Mouse (Mus musculus): Measurements from ENCODE around the gene Dydc2. TPM values are rescaled to one million over a fixed set of nuclear protein-coding genes. Genes with fewer than 3 reads are reported as not detected.

Dydc2 gene
- polyA plus RNA-seq (2015; fragmentation: Nextera tagmentation; extraction: Ambion mirVana), result 0.71 and 1.5 TPM in 2 replicates

- Histone ChIP-seq H3K36me3 (no peaks in the 10 kb centered on the region), H3K9me3 (replicated peaks) (no peaks in the 10 kb centered on the region), H3K4me2 (replicated peaks) (no peak within 1 kb of the TSS), H3K4me1 (peaks cover 10% of the 10 kb centered on the region; the same call in 1 of the 2 replicates), H3K4me3 (replicated peaks) (no peak within 1 kb of the TSS), H3K27ac (replicated peaks) (no peak within 1 kb of the TSS), H3K9ac (no peak within 1 kb of the TSS), H3K27me3 (no peaks in the 10 kb centered on the region)
- no peak for ATAC-seq (ENCODE audit: insufficient number of reproducible peaks, low FRiP score, low TSS enrichment, low read depth)
These were observed at the start of gene Dydc2 for GRCm38 (mm10) chr14:41069108-41069507. Dydc2 (minus strand) TSS chr14:41069208.

- Histone ChIP-seq H3K27ac (replicated peaks) (no peak overlapping the region), H3K36me3 (no peaks in the 10 kb centered on the region), H3K4me3 (replicated peaks) (no peak overlapping the region), H3K9me3 (replicated peaks) (no peaks in the 10 kb centered on the region), H3K4me2 (replicated peaks) (no peak overlapping the region), H3K9ac (no peak overlapping the region), H3K27me3 (no peaks in the 10 kb centered on the region), H3K4me1 (no peaks in the 10 kb centered on the region)
- ATAC-seq (ENCODE audit: insufficient number of reproducible peaks, low FRiP score, low TSS enrichment, low read depth), result no peak
- WGBS, result 85% methylated on average over 3 of the region's 3 CpGs
These were observed 47.3 kb upstream of the Dydc2 start for GRCm38 (mm10) chr14:41116271-41116670.

GRCm38 (mm10) chr14:41112944-41113343 lies 43.9 kb upstream of the Dydc2 start:
- Histone ChIP-seq H3K9ac (no peak overlapping the region), H3K4me2 (replicated peaks) (no peak overlapping the region), H3K27me3 (no peaks in the 10 kb centered on the region), H3K9me3 (replicated peaks) (no peaks in the 10 kb centered on the region), H3K36me3 (no peaks in the 10 kb centered on the region), H3K4me1 (no peaks in the 10 kb centered on the region), H3K27ac (replicated peaks) (no peak overlapping the region), H3K4me3 (replicated peaks) (no peak overlapping the region)
- ATAC-seq (ENCODE audit: insufficient number of reproducible peaks, low FRiP score, low TSS enrichment, low read depth), result no peak
- 74% methylated on average over 4 of the region's 4 CpGs for WGBS

- Histone ChIP-seq H3K9ac (no peak overlapping the region), H3K36me3 (no peaks in the 10 kb centered on the region), H3K9me3 (replicated peaks) (no peaks in the 10 kb centered on the region), H3K4me3 (replicated peaks) (no peak overlapping the region), H3K4me1 (no peaks in the 10 kb centered on the region), H3K27ac (replicated peaks) (no peak overlapping the region), H3K27me3 (no peaks in the 10 kb centered on the region), H3K4me2 (replicated peaks) (no peak overlapping the region)
- no peak for ATAC-seq (ENCODE audit: insufficient number of reproducible peaks, low FRiP score, low TSS enrichment, low read depth)
- 88% methylated on average over 7 of the region's 7 CpGs for WGBS
These were observed 42.1 kb upstream of the Dydc2 start for GRCm38 (mm10) chr14:41111031-41111668.

- no peaks in the 10 kb centered on the region for H3K36me3 ChIP-seq
- no peak within 1 kb of the TSS for H3K4me2 ChIP-seq (replicated peaks)
- H3K9ac ChIP-seq, result no peak within 1 kb of the TSS
- no peaks in the 10 kb centered on the region for H3K4me1 ChIP-seq
- ATAC-seq (ENCODE audit: insufficient number of reproducible peaks, low FRiP score, low TSS enrichment, low read depth), result no peak
- 71% methylated on average over 10 of the region's 10 CpGs for WGBS
- H3K27me3 ChIP-seq, result no peaks in the 10 kb centered on the region
- no peak within 1 kb of the TSS for H3K27ac ChIP-seq (replicated peaks)
- no peaks in the 10 kb centered on the region for H3K9me3 ChIP-seq (replicated peaks)
- H3K4me3 ChIP-seq (replicated peaks), result no peak within 1 kb of the TSS
These were observed 35.9 kb upstream of the Dydc2 start, which contains the start of gene Mat1a for GRCm38 (mm10) chr14:41104853-41105444. Mat1a (plus strand) TSS chr14:41105035.

GRCm38 (mm10) chr14:41102269-41102668 lies 33.3 kb upstream of the Dydc2 start:
- no peak overlapping the region for H3K27ac ChIP-seq (replicated peaks)
- no peak overlapping the region for H3K4me3 ChIP-seq (replicated peaks)
- H3K36me3 ChIP-seq, result no peaks in the 10 kb centered on the region
- no peak for ATAC-seq (ENCODE audit: insufficient number of reproducible peaks, low FRiP score, low TSS enrichment, low read depth)
- H3K9ac ChIP-seq, result no peak overlapping the region
- H3K4me1 ChIP-seq, result no peaks in the 10 kb centered on the region
- no peak overlapping the region for H3K4me2 ChIP-seq (replicated peaks)
- 84% methylated on average over 2 of the region's 2 CpGs for WGBS
- H3K9me3 ChIP-seq (replicated peaks), result no peaks in the 10 kb centered on the region
- no peaks in the 10 kb centered on the region for H3K27me3 ChIP-seq

- Histone ChIP-seq H3K27ac (replicated peaks) (no peak overlapping the region), H3K4me2 (replicated peaks) (no peak overlapping the region), H3K9me3 (replicated peaks) (no peaks in the 10 kb centered on the region), H3K4me3 (replicated peaks) (no peak overlapping the region), H3K9ac (no peak overlapping the region), H3K27me3 (no peaks in the 10 kb centered on the region), H3K36me3 (no peaks in the 10 kb centered on the region), H3K4me1 (no peaks in the 10 kb centered on the region)
- WGBS, result 84% methylated on average over 5 of the region's 5 CpGs
- ATAC-seq (ENCODE audit: insufficient number of reproducible peaks, low FRiP score, low TSS enrichment, low read depth), result no peak
These were observed 32.2 kb upstream of the Dydc2 start for GRCm38 (mm10) chr14:41101242-41101641.

- H3K36me3 ChIP-seq, result no peaks in the 10 kb centered on the region
- H3K9me3 ChIP-seq (replicated peaks), result no peaks in the 10 kb centered on the region
- no peak for ATAC-seq (ENCODE audit: insufficient number of reproducible peaks, low FRiP score, low TSS enrichment, low read depth)
- no peaks in the 10 kb centered on the region for H3K27me3 ChIP-seq
- no peak overlapping the region for H3K4me3 ChIP-seq (replicated peaks)
- no peak overlapping the region for H3K9ac ChIP-seq
- no peaks in the 10 kb centered on the region for H3K4me1 ChIP-seq
- no peak overlapping the region for H3K4me2 ChIP-seq (replicated peaks)
- 91% methylated on average over 3 of the region's 3 CpGs for WGBS
- no peak overlapping the region for H3K27ac ChIP-seq (replicated peaks)
These were observed 31.7 kb upstream of the Dydc2 start for GRCm38 (mm10) chr14:41100712-41101111.

- Histone ChIP-seq H3K27ac (replicated peaks) (no peak overlapping the region), H3K4me2 (replicated peaks) (no peak overlapping the region), H3K27me3 (no peaks in the 10 kb centered on the region), H3K4me3 (replicated peaks) (no peak overlapping the region), H3K9me3 (replicated peaks) (no peaks in the 10 kb centered on the region), H3K36me3 (no peaks in the 10 kb centered on the region), H3K4me1 (no peaks in the 10 kb centered on the region), H3K9ac (no peak overlapping the region)
- no peak for ATAC-seq (ENCODE audit: insufficient number of reproducible peaks, low FRiP score, low TSS enrichment, low read depth)
- 80% methylated on average over 1 of the region's 1 CpGs for WGBS
These were observed 29.7 kb upstream of the Dydc2 start for GRCm38 (mm10) chr14:41098726-41099125.

GRCm38 (mm10) chr14:41096296-41096860 lies 27.4 kb upstream of the Dydc2 start:
- H3K4me2 ChIP-seq (replicated peaks), result no peak overlapping the region
- WGBS, result 82% methylated on average over 3 of the region's 3 CpGs
- no peaks in the 10 kb centered on the region for H3K36me3 ChIP-seq
- ATAC-seq (ENCODE audit: insufficient number of reproducible peaks, low FRiP score, low TSS enrichment, low read depth), result no peak
- no peak overlapping the region for H3K27ac ChIP-seq (replicated peaks)
- no peaks in the 10 kb centered on the region for H3K4me1 ChIP-seq
- no peak overlapping the region for H3K4me3 ChIP-seq (replicated peaks)
- no peaks in the 10 kb centered on the region for H3K27me3 ChIP-seq
- no peaks in the 10 kb centered on the region for H3K9me3 ChIP-seq (replicated peaks)
- no peak overlapping the region for H3K9ac ChIP-seq

GRCm38 (mm10) chr14:41094114-41094513 lies 25.1 kb upstream of the Dydc2 start:
- no peak overlapping the region for H3K9ac ChIP-seq
- H3K4me1 ChIP-seq, result no peaks in the 10 kb centered on the region
- H3K4me3 ChIP-seq (replicated peaks), result no peak overlapping the region
- 60% methylated on average over 1 of the region's 1 CpGs for WGBS
- no peak overlapping the region for H3K27ac ChIP-seq (replicated peaks)
- ATAC-seq (ENCODE audit: insufficient number of reproducible peaks, low FRiP score, low TSS enrichment, low read depth), result no peak
- no peaks in the 10 kb centered on the region for H3K36me3 ChIP-seq
- H3K4me2 ChIP-seq (replicated peaks), result no peak overlapping the region
- H3K27me3 ChIP-seq, result no peaks in the 10 kb centered on the region
- H3K9me3 ChIP-seq (replicated peaks), result no peaks in the 10 kb centered on the region

- 38% methylated on average over 8 of the region's 8 CpGs for WGBS
- Histone ChIP-seq H3K9me3 (replicated peaks) (no peaks in the 10 kb centered on the region), H3K4me3 (replicated peaks) (no peak overlapping the region), H3K27me3 (no peaks in the 10 kb centered on the region), H3K36me3 (no peaks in the 10 kb centered on the region), H3K4me2 (replicated peaks) (no peak overlapping the region), H3K4me1 (no peaks in the 10 kb centered on the region), H3K9ac (no peak overlapping the region), H3K27ac (replicated peaks) (no peak overlapping the region)
- no peak for ATAC-seq (ENCODE audit: insufficient number of reproducible peaks, low FRiP score, low TSS enrichment, low read depth)
These were observed 21.8 kb upstream of the Dydc2 start for GRCm38 (mm10) chr14:41090777-41091176.
